Mouse (Mus musculus): ENCODE results near the gene Sipa1l2. TPM values are rescaled to one million over a fixed set of nuclear protein-coding genes. Genes with fewer than 3 reads are reported as not detected.

The Sipa1l2 gene
- total and polyA plus RNA-seq, 2 experiments from 2014 or later = 11.5 to 62.2 TPM

DNA sequence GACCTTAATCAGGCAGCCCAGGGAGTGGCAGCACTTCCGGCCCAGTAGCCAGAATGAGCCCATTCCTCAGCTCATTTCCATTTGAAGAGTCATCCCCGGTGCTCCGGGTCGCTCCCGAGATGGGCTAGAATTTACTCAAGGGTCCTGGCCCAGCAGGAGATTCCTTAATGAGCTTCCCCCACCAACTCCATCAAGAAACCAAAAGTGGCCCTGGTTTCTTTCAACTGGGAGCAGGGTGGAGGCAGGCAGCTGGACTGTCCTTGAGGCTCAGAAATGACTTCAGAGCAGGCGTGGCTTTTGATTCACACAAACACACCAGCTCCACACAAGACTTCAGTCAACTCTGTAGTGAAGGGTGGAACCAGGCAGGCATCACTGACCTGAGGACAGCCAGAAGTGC is 109.0 kb downstream of the Sipa1l2 start:
- H3K9ac ChIP-seq (replicated peaks; ENCODE audit: low read length) = no peak overlapping the region
- no peaks in the 10 kb centered on the region for H3K27me3 ChIP-seq (ENCODE audit: insufficient read depth, low read length)
- no peak overlapping the region for H3K4me3 ChIP-seq (ENCODE audit: low read length)
- ATAC-seq (no peak), DNase-seq (ENCODE audit: low spot score) (no peak)
- no peak for TF ChIP-seq CTCF (IDR thresholded peaks at IDR 0.05; ENCODE audit: low read depth)
- no peaks in the 10 kb centered on the region for H3K9me3 ChIP-seq (ENCODE audit: low read length)
- H3K4me1 ChIP-seq (ENCODE audit: insufficient read depth, low read length) = peaks cover 6% of the 10 kb centered on the region
- WGBS = 33% methylated on average over 6 of the region's 6 CpGs
- no peak overlapping the region for H3K27ac ChIP-seq
- no peak overlapping the region for H3K4me2 ChIP-seq (ENCODE audit: low read depth, low read length)
- peaks cover 3% of the 10 kb centered on the region; the same call in 1 of the 2 replicates for H3K36me3 ChIP-seq (ENCODE audit: insufficient read depth, low read length)

DNA sequence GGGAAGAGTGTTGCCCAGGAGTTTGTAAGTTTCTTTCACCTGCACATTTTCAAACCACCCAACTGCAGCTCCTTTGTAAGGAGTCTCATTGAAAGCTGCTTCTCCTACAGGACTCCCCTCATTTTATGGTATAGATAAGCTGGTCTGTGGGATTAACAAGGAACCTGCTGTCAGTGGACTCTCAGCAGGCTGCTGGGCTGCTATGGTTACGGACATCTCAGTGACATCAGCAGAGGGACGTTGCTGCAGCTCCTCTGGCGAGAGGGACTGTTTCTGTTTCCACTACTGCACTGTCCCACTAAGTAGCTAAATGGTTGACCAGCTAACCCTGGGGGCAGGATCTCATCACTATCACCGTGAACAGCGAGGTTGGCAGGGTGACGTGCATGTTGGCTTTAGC is 120.6 kb downstream of the Sipa1l2 start:
- 57% methylated on average over 6 of the region's 6 CpGs for WGBS
- H3K36me3 ChIP-seq (ENCODE audit: insufficient read depth, low read length) = peaks cover 43% of the 10 kb centered on the region; the same call in 1 of the 2 replicates
- ATAC-seq = no peak
- no peaks in the 10 kb centered on the region for H3K9me3 ChIP-seq (ENCODE audit: low read length)
- H3K27me3 ChIP-seq (ENCODE audit: insufficient read depth, low read length) = no peaks in the 10 kb centered on the region
- H3K9ac ChIP-seq (replicated peaks; ENCODE audit: low read length) = no peak overlapping the region
- no peak for DNase-seq (ENCODE audit: low spot score)
- no peak overlapping the region for H3K4me2 ChIP-seq (ENCODE audit: low read depth, low read length)
- no peak overlapping the region for H3K4me3 ChIP-seq (ENCODE audit: low read length)
- H3K27ac ChIP-seq = no peak overlapping the region
- TF ChIP-seq CTCF (IDR thresholded peaks at IDR 0.05; ENCODE audit: low read depth) = no peak
- H3K4me1 ChIP-seq (ENCODE audit: insufficient read depth, low read length) = no peaks in the 10 kb centered on the region

DNA sequence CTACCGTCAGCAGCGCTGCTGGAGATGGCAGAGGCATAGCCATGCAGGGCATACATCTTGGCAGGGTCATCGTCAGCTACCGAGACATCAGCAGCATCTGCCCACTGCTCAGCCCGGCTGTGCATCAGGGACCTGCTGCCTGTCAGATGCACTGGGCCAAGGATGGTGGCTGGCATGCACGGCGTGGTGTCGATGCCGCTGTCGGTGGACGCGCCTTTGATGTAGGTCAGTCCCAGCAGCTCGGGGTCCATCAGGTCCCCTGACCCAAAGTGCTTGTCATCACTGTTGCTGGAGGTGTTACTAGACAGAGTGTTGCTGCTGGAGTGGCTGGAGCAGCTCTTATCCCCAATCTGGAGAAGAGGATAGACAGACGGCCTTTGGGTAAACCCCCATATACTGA is 122.1 kb downstream of the Sipa1l2 start:
- Histone ChIP-seq H3K4me1 (ENCODE audit: insufficient read depth, low read length) (no peaks in the 10 kb centered on the region), H3K9ac (replicated peaks; ENCODE audit: low read length) (no peak overlapping the region), H3K4me2 (ENCODE audit: low read depth, low read length) (no peak overlapping the region), H3K27ac (no peak overlapping the region), H3K4me3 (ENCODE audit: low read length) (no peak overlapping the region), H3K9me3 (ENCODE audit: low read length) (no peaks in the 10 kb centered on the region), H3K36me3 (ENCODE audit: insufficient read depth, low read length) (peaks cover 34% of the 10 kb centered on the region; the same call in 1 of the 2 replicates), H3K27me3 (ENCODE audit: insufficient read depth, low read length) (no peaks in the 10 kb centered on the region)
- ATAC-seq (0 out of 2 replicates have a peak, but pooled peaks have one; percentile 12), DNase-seq (ENCODE audit: low spot score) (no peak)
- no peak for TF ChIP-seq CTCF (IDR thresholded peaks at IDR 0.05; ENCODE audit: low read depth)
- 92% methylated on average over 14 of the region's 14 CpGs for WGBS

DNA sequence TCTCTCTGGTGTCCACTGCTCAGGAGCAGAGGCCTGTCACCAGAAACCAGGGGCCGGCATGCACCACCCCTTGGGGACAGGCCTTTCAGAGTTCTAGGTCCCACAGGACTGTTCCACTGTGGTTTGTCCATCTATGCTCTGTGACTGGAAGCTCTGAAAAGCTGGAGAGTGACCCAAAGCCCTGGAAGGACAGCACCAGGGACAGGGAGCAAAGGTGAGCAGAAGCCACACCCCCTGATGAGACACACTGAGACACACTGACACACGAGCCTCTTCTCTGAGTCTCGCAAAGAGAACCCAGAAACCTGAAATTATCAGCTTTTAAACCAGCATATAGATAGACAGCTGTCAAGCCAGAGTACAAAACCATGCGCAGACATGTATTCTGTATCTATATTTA is 123.4 kb downstream of the Sipa1l2 start:
- DNase-seq (ENCODE audit: low spot score) (no peak), ATAC-seq (no peak)
- no peak overlapping the region for H3K27ac ChIP-seq
- H3K36me3 ChIP-seq (ENCODE audit: insufficient read depth, low read length) = peaks cover 22% of the 10 kb centered on the region; the same call in 1 of the 2 replicates
- no peak for TF ChIP-seq CTCF (IDR thresholded peaks at IDR 0.05; ENCODE audit: low read depth)
- H3K9me3 ChIP-seq (ENCODE audit: low read length) = no peaks in the 10 kb centered on the region
- 81% methylated on average over 4 of the region's 4 CpGs for WGBS
- no peak overlapping the region for H3K9ac ChIP-seq (replicated peaks; ENCODE audit: low read length)
- H3K4me1 ChIP-seq (ENCODE audit: insufficient read depth, low read length) = no peaks in the 10 kb centered on the region
- H3K4me2 ChIP-seq (ENCODE audit: low read depth, low read length) = no peak overlapping the region
- H3K4me3 ChIP-seq (ENCODE audit: low read length) = no peak overlapping the region
- no peaks in the 10 kb centered on the region for H3K27me3 ChIP-seq (ENCODE audit: insufficient read depth, low read length)

DNA sequence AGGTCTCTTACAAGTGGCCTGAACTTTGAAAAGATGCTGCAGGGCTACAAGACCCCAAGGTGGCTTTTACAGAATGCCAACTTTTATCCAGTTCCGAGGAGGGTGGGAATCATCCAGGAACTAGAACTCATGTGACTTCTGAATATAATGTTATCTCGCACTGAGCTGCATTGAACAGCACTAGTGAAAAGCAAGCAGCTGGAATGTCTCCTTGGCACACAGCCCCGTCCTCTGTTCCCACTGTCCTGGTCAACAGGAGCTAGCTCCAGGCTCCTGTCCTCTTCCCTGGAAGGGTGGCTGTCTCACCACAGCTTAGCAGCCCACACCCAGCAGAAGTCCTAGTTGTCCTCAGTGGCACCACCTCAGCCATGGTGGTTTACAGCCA is 124.4 kb downstream of the Sipa1l2 start:
- 60% methylated on average over 3 of the region's 3 CpGs for WGBS
- no peaks in the 10 kb centered on the region for H3K9me3 ChIP-seq (ENCODE audit: low read length)
- ATAC-seq = no peak
- TF ChIP-seq CTCF (IDR thresholded peaks at IDR 0.05; ENCODE audit: low read depth) = no peak
- no peak overlapping the region for H3K9ac ChIP-seq (replicated peaks; ENCODE audit: low read length)
- H3K27ac ChIP-seq = no peak overlapping the region
- H3K36me3 ChIP-seq (ENCODE audit: insufficient read depth, low read length) = peaks cover 22% of the 10 kb centered on the region; the same call in 1 of the 2 replicates
- no peak for DNase-seq (ENCODE audit: low spot score)
- H3K4me2 ChIP-seq (ENCODE audit: low read depth, low read length) = no peak overlapping the region
- no peaks in the 10 kb centered on the region for H3K27me3 ChIP-seq (ENCODE audit: insufficient read depth, low read length)
- H3K4me3 ChIP-seq (ENCODE audit: low read length) = no peak overlapping the region
- H3K4me1 ChIP-seq (ENCODE audit: insufficient read depth, low read length) = no peaks in the 10 kb centered on the region

DNA sequence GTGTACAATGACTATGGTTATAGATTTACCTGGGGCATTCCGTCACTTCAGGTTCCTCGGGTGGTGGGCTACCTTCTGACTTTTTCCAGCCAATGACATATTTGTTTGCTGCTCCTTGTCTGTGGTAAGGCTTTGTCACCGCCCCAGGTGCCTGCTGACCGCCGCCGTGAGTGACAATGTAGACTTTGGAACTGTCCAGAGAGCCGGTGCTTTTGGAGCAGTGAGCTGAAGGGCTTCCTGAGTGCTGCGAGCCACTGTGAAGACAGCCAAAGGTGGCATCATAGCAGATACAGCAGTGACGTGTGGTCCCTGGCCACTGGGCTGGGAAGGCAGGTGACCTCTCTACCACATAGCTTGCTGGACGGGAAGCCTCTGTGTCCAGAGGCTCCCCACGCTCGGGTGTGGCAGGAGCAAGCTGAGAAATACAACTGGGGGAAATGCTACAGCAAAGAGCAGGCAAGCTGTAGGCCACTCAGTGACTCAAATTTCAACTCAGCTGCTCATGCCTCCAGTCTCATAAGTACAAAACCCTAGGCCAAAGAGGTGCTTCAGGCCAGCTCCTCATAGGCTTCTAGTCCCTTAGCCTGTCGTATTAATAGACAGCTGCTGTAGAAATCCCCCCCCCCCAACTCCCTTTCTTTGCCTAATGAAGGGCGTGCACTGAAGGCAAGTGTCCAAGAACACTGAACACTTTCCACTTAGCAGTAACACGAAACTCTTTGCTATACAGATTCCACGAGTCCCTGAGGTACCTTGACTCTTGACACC is 125.0 kb downstream of the Sipa1l2 start:
- H3K9ac ChIP-seq (replicated peaks; ENCODE audit: low read length) = no peak overlapping the region
- no peaks in the 10 kb centered on the region for H3K4me1 ChIP-seq (ENCODE audit: insufficient read depth, low read length)
- H3K4me3 ChIP-seq (ENCODE audit: low read length) = no peak overlapping the region
- no peak overlapping the region for H3K27ac ChIP-seq
- peaks cover 16% of the 10 kb centered on the region; the same call in 1 of the 2 replicates for H3K36me3 ChIP-seq (ENCODE audit: insufficient read depth, low read length)
- 85% methylated on average over 16 of the region's 16 CpGs for WGBS
- H3K27me3 ChIP-seq (ENCODE audit: insufficient read depth, low read length) = no peaks in the 10 kb centered on the region
- no peaks in the 10 kb centered on the region for H3K9me3 ChIP-seq (ENCODE audit: low read length)
- no peak overlapping the region for H3K4me2 ChIP-seq (ENCODE audit: low read depth, low read length)
- ATAC-seq (no peak), DNase-seq (ENCODE audit: low spot score) (no peak)
- TF ChIP-seq CTCF (IDR thresholded peaks at IDR 0.05; ENCODE audit: low read depth) = no peak

All from hindbrain, postnatal 0 days (tissue).